Mouse (Mus musculus): ENCODE measurements around the gene Cpb2. TPM values are rescaled to one million over a fixed set of nuclear protein-coding genes. Genes with fewer than 3 reads are reported as not detected.

The Cpb2 gene
- total RNA-seq (2015) (not detected in 2 replicates), total RNA-seq (2017) (not detected in 2 replicates)

DNA sequence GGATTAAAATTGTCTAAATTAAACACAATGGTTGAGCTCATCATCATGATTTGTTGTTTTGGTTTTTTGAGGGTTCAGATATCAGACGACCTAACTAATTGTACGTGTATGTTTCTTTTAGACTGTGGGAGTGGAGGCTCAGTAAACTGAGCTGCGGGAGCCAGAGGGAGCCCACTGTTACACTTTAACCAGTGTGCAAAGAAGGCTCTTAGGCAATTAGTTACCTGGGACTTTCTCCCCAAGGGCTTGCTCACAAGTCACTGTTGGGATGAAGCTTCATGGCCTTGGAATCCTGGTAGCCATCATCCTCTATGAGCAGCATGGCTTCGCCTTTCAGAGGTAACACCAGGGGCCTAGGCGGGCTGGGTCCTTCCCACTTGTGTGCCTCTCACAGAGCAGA, at the start of gene Cpb2:
Gene Cpb2 (plus strand): TSS at position 201 of the 400 bp plus-strand sequence.
- no peak for ATAC-seq (ENCODE audit: poor library complexity, severe bottlenecking)

- ATAC-seq (ENCODE audit: poor library complexity, severe bottlenecking) = no peak
Observed at GRCm38 (mm10) chr14:75192427-75192826, 49.7 kb upstream of the Cpb2 start.

GRCm38 (mm10) chr14:75192858-75193257, 49.2 kb upstream of the Cpb2 start:
- ATAC-seq (ENCODE audit: poor library complexity, severe bottlenecking) = peak; percentile 13; the same call in 1 of the 2 replicates

- peak; percentile 88 for ATAC-seq (ENCODE audit: poor library complexity, severe bottlenecking)
Observed at GRCm38 (mm10) chr14:75195530-75195929, 46.6 kb upstream of the Cpb2 start.

DNA sequence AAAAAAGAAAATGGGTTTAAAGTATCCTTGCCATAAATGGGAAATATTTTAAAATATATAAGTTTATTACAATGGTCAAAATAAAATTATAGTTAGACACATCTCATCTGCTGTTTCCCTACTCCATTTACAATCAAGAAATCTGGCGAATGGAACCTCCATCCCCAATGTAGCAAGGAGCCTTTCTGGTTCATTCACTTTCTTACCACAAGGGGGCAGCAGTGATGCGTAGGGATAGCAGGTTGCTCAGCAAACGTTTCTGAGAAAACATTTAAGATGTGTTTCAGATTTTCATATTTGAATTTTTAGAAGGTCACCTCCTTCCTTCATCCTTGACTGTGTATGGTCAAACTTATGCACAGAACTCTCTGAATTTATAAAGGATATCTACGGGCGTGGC, 45.1 kb upstream of the Cpb2 start:
- ATAC-seq (ENCODE audit: poor library complexity, severe bottlenecking) = peak; percentile 20; the same call in 1 of the 2 replicates

- ATAC-seq (ENCODE audit: poor library complexity, severe bottlenecking) = no peak
Observed at GRCm38 (mm10) chr14:75197660-75198059, 44.4 kb upstream of the Cpb2 start.

DNA sequence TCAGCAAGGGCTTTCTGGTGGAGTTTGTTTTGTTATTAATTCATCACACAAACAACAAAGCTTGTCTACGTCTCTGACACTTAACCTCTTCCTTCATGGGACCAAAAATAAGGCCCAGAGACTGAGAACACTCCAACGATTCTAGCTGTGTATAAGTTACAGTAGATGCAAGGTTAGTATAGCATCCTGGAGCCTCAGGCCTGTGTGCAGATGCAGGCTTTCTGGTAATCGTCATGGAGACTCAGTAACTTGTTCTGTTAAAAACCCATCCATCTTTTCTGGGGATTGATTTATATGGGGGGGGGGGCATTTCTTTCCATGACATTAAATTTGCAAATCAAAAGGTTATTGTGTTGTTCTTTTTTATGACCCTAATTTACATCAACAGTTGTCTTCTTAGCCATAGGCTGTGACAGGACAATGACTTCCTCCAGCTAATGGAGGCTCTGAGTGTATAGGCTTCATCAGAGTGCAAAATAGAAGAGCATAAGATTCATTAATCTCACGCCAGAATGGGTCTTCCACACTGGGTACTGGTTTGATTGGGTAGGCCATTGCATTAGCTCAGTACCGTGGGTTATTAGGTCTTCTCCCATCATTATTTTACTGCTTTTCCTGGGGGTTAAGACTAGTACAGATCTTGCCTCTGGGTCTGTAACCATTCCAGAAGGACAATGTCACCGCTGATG, 36.6 kb upstream of the Cpb2 start:
- ATAC-seq (ENCODE audit: poor library complexity, severe bottlenecking) = no peak

- no peak for ATAC-seq (ENCODE audit: poor library complexity, severe bottlenecking)
Observed at GRCm38 (mm10) chr14:75206307-75206706, 35.8 kb upstream of the Cpb2 start.

GRCm38 (mm10) chr14:75208572-75209151, 33.4 kb upstream of the Cpb2 start:
- ATAC-seq (ENCODE audit: poor library complexity, severe bottlenecking) = no peak

DNA sequence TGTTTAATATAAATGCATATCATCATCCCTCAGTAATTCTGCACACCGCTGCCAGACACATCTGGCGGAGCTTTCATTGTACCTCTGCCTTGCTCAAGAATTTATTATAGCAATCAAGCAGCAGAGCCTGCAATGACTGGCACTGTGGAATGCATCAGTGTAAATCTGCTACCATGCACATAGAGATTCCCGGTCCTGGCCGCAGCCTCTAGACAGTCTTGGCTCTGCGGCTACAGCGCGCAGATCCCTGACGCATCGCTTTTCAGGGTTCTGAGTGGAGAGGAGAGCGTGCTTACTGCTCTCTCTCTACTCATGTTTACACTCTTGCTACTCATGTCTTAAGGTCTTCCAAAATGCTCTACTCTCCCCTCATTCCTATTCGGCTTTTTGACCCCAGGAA, 28.3 kb upstream of the Cpb2 start:
- no peak for ATAC-seq (ENCODE audit: poor library complexity, severe bottlenecking)

DNA sequence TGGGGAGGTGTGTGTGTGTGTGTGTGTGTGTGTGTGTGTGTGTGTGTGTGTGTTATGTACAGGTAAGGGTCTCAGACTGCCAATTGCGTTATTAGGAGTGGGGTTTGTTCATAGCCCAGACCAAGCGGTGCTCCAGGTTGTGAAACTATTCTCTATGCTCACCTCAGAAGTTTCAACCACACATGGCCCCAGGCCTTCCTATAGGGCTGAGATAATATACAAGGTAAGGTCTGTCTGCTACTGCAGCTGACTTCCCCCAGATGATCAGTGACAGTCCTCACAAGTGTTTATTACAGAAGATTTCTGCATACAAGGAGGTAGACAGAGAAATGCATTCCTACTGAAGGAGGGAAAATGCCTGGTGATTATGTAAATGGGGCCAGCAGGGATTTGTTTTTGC, 23.2 kb upstream of the Cpb2 start:
- ATAC-seq (ENCODE audit: poor library complexity, severe bottlenecking) = no peak

GRCm38 (mm10) chr14:75219250-75219913, 22.7 kb upstream of the Cpb2 start:
- no peak for ATAC-seq (ENCODE audit: poor library complexity, severe bottlenecking)

GRCm38 (mm10) chr14:75222386-75222785, 19.7 kb upstream of the Cpb2 start:
- ATAC-seq (ENCODE audit: poor library complexity, severe bottlenecking) = no peak

DNA sequence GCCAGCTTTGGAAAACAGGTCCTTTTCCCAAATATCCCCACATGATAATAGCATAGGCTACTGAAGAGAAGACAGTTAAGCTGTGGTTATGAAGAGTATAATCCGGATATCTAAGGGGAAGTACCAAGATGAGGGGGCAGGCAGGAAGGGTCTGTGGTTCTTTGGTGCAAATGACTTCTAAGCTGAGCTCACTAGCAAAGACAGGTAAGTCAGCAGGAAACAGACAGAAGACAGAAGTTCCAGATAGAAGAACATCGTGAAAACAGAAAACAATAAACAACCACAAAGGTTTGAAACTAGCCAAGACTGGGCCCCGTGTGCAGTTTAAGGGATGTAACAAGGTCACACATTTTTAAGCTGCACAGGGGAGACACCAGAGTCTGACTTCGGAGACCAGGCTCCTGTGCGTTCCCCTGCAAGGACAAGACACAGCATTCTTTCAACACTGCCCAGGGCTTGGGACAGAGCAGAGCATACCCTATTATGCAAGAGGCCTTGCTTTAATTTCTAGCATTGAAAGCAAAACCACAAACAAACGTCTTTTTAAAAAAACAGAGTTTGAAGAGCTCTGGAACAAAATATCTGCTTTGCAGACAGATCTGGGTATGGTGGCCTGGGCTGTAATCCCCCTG, 14.5 kb upstream of the Cpb2 start:
- ATAC-seq (ENCODE audit: poor library complexity, severe bottlenecking) = peak; percentile 62

DNA sequence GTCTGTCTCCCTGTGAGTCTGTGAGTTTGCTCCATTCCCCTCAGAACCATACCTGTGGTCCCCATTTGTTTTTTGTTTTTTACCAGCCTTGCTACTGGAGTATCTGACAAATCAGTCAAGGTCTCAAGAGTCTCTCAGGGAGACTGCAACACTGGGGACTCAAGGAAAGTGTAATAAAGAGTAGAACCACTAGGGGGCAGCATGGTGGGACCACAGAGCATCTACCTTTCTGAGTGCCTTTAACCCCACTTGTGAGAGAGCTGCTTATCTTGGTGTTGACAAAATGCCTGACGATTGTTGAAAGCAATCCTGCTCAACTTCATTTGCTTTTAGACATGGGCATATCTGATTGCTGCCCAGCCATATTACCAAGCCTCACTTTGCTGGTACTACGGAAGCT, 12.3 kb upstream of the Cpb2 start:
- peak; percentile 37 for ATAC-seq (ENCODE audit: poor library complexity, severe bottlenecking)

DNA sequence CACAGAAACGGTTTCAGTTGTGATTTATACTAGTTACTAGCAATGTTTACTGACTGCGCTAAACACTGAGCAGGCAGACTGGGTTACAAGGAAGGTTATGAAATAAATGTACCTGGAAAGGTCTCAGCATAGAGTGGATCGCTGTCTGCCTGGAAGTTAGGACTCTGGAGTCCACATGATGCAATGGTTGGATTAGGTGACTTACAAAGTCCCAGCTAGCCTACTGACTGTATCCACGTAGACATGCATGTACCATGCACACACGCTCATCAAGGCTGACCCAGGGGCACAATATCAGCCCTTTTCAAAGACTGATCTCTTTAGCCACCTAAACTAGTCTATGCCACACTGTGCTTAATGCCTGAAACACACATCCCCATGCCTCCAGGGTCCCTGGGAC, 9.0 kb upstream of the Cpb2 start:
- 0 out of 2 replicates have a peak, but pooled peaks have one; percentile 6 for ATAC-seq (ENCODE audit: poor library complexity, severe bottlenecking)

DNA sequence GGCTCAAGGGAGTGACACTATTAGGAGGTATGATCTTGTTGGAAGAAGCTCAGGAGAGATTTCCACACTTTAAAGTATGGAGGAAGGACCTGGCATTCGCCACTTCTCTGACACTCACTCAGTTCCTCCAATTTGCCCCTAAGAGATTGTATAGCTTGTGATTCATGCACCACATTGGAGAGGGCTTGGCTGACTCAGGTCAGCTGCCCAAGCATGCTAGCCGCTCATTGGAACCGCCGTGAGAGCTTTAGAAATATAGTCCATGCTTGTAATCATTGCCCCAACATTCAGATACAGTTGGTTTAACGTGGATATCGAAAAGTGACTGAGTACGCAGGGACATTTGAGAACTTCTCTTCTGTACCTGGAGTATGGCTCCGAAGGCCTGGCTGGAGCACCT, 6.5 kb upstream of the Cpb2 start:
- ATAC-seq (ENCODE audit: poor library complexity, severe bottlenecking) = no peak

- no peak for ATAC-seq (ENCODE audit: poor library complexity, severe bottlenecking)
Observed at GRCm38 (mm10) chr14:75235955-75236635, 6.0 kb upstream of the Cpb2 start.

DNA sequence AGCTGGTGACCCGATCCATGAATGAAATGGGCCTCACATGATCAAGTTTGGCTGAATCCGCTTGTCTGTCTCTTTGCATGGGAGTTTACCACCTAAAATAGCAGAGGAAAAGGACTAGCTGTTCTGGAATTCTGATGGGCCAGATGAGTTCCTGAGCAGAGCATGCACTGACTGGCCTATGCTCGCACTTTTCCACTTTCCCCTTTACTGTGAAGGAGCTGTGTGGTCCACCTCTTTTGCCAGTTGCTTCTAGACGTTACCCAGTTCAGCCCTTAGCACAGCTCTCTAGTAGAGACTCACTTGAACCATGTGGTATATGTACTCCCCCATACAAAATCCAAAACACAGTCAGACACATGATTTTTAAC, 5.5 kb upstream of the Cpb2 start:
- ATAC-seq (ENCODE audit: poor library complexity, severe bottlenecking) = no peak

DNA sequence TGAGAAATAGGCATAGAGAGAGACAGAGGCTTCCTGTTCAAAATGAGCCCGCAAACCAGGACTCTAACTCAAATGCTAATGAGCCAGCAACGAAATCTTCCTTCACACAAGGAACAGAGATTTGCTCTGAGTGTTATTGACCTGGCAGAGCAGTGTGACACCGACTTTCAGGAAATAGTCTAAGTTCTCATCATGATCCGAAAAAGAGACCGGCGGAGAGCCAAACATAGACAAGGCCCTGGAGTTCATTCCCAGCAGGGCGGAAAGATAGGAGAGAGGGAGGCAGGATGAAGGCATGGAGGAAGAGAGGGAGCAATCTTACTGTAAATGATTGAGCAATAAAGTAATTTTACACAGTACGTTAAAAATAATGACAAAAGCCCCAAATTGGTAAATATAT, 5.0 kb upstream of the Cpb2 start:
- no peak for ATAC-seq (ENCODE audit: poor library complexity, severe bottlenecking)

DNA sequence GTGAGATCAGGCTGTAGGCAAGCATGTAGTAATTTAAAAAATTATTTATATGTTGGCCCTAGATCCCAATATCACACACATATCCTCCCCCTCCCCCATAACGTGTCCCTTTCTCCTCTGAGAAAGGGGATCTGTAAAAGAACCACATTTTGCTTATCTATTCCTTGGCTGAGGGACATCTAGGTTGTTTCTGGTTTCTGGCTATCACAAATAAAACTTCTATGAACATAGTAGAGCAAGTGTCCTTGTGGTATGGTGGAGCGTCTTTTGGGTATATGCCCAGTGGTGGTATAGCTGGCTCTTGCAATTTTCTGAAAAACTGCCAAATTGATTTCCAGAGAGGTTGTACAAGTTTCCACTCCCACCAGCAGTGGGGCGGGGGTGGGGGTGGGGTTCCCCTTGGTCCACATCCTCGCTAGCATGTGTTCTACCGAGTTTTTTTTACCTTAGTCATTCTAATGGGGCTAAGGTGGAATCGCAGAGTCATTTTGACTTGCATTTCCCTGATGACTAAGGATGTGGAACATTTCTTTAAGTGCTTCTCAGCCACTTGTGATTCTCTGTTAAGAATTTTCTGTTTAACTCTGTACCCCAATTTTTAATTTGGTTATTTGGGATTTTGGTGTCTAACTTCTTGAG, 3.9 kb upstream of the Cpb2 start:
- ATAC-seq (ENCODE audit: poor library complexity, severe bottlenecking) = peak; percentile 47; the same call in 1 of the 2 replicates

Data from megakaryocyte, adult 5-6 weeks (primary cell).